Mouse (Mus musculus): ENCODE measurements around the gene Gm16506. TPM values are rescaled to one million over a fixed set of nuclear protein-coding genes. Genes with fewer than 3 reads are reported as not detected.
A peak's percentile ranks its signal among the peaks of the same experiment; 100 is the strongest.
"Not testable (repeated sequence)": the region's sequence is repeated elsewhere in the genome, so short reads cannot be mapped to it uniquely, and the experiment has no call there.

Gm16506 gene
- total RNA-seq (2012; rRNA removed) (not detected in 2 replicates), polyA plus RNA-seq (2012; ENCODE audit: insufficient read depth in 1 of 2, insufficient read length in 2 of 2, low read depth in 1 of 2, low replicate concordance in 2 of 2, missing spikeins in 1 of 2) (not detected)

- not testable (repeated sequence) for H3K27ac ChIP-seq (ENCODE audit: control insufficient read depth, low read depth, low read length); H3K4me1 ChIP-seq (ENCODE audit: control insufficient read depth in 1 of 2, insufficient read depth in 2 of 2, low read length in 2 of 2); H3K9ac ChIP-seq (ENCODE audit: control insufficient read depth, low read depth, low read length, poor library complexity, severe bottlenecking); H3K79me2 ChIP-seq (ENCODE audit: control insufficient read depth, insufficient read depth, low read length, poor library complexity); H3K4me3 ChIP-seq (ENCODE audit: control insufficient read depth in 1 of 2, insufficient read depth in 1 of 2, low read depth in 2 of 2, low read length in 2 of 2); H3K9me3 ChIP-seq (replicated peaks; ENCODE audit: insufficient read depth, low read length); H3K27me3 ChIP-seq (ENCODE audit: control insufficient read depth in 1 of 2, insufficient read depth in 2 of 2, low read length in 2 of 2); DNase-seq (ENCODE audit: low read depth, low spot score); H3K36me3 ChIP-seq (ENCODE audit: control insufficient read depth in 1 of 2, insufficient read depth in 2 of 2, low read length in 2 of 2)
Observed at GRCm38 (mm10) chr14:43727385-43727784, at the start of gene Gm16506. Gene Gm16506 (minus strand): TSS chr14:43727485.

GRCm38 (mm10) chr14:43747566-43747965 lies 20.3 kb upstream of the Gm16506 start, which contains the start of gene Gm6526:
Gene Gm6526 (plus strand): TSS chr14:43747866.
- H3K9me3 ChIP-seq (replicated peaks; ENCODE audit: insufficient read depth, low read length); H3K27me3 ChIP-seq (ENCODE audit: control insufficient read depth in 1 of 2, insufficient read depth in 2 of 2, low read length in 2 of 2); H3K9ac ChIP-seq (ENCODE audit: control insufficient read depth, low read depth, low read length, poor library complexity, severe bottlenecking); DNase-seq (ENCODE audit: low read depth, low spot score); H3K27ac ChIP-seq (ENCODE audit: control insufficient read depth, low read depth, low read length); H3K4me3 ChIP-seq (ENCODE audit: control insufficient read depth in 1 of 2, insufficient read depth in 1 of 2, low read depth in 2 of 2, low read length in 2 of 2); H3K36me3 ChIP-seq (ENCODE audit: control insufficient read depth in 1 of 2, insufficient read depth in 2 of 2, low read length in 2 of 2); H3K79me2 ChIP-seq (ENCODE audit: control insufficient read depth, insufficient read depth, low read length, poor library complexity); H3K4me1 ChIP-seq (ENCODE audit: control insufficient read depth in 1 of 2, insufficient read depth in 2 of 2, low read length in 2 of 2): not testable (repeated sequence)

GRCm38 (mm10) chr14:43697621-43698020 lies 29.7 kb downstream of the Gm16506 start, which contains the start of gene Gm7324:
Gene Gm7324 (plus strand): TSS chr14:43697828.
- H3K9ac ChIP-seq (ENCODE audit: control insufficient read depth, low read depth, low read length, poor library complexity, severe bottlenecking) = not testable (repeated sequence)

GRCm38 (mm10) chr14:43677099-43677498 lies 50.2 kb downstream of the Gm16506 start, which contains the start of gene Gm8165:
Gene Gm8165 (minus strand): TSS chr14:43677199.
- H3K9ac ChIP-seq (ENCODE audit: control insufficient read depth, low read depth, low read length, poor library complexity, severe bottlenecking); H3K27me3 ChIP-seq (ENCODE audit: control insufficient read depth in 1 of 2, insufficient read depth in 2 of 2, low read length in 2 of 2); H3K4me3 ChIP-seq (ENCODE audit: control insufficient read depth in 1 of 2, insufficient read depth in 1 of 2, low read depth in 2 of 2, low read length in 2 of 2); H3K27ac ChIP-seq (ENCODE audit: control insufficient read depth, low read depth, low read length); H3K9me3 ChIP-seq (replicated peaks; ENCODE audit: insufficient read depth, low read length); DNase-seq (ENCODE audit: low read depth, low spot score); H3K4me1 ChIP-seq (ENCODE audit: control insufficient read depth in 1 of 2, insufficient read depth in 2 of 2, low read length in 2 of 2); H3K79me2 ChIP-seq (ENCODE audit: control insufficient read depth, insufficient read depth, low read length, poor library complexity); H3K36me3 ChIP-seq (ENCODE audit: control insufficient read depth in 1 of 2, insufficient read depth in 2 of 2, low read length in 2 of 2): not testable (repeated sequence)

More at GRCm38 (mm10) chr14:43697621-43698020, 29.7 kb downstream of the Gm16506 start, which contains the start of gene Gm7324:
- H3K4me1 ChIP-seq (ENCODE audit: control insufficient read depth in 1 of 2, insufficient read depth in 2 of 2, low read length in 2 of 2); H3K79me2 ChIP-seq (ENCODE audit: control insufficient read depth, insufficient read depth, low read length, poor library complexity); H3K36me3 ChIP-seq (ENCODE audit: control insufficient read depth in 1 of 2, insufficient read depth in 2 of 2, low read length in 2 of 2); H3K9me3 ChIP-seq (replicated peaks; ENCODE audit: insufficient read depth, low read length); H3K27ac ChIP-seq (ENCODE audit: control insufficient read depth, low read depth, low read length); H3K27me3 ChIP-seq (ENCODE audit: control insufficient read depth in 1 of 2, insufficient read depth in 2 of 2, low read length in 2 of 2): not testable (repeated sequence)
- DNase-seq (ENCODE audit: low read depth, low spot score) = peak; percentile 41
- peak within 1 kb of the TSS in 1 of 2 experiments; percentile 53; a peak in 3 of 4 replicates for H3K4me3 ChIP-seq (ENCODE audit: control insufficient read depth in 1 of 2, insufficient read depth in 1 of 2, low read depth in 2 of 2, low read length in 2 of 2)
- 0 out of 2 replicates have a peak, but pooled peaks have one; percentile 42 for TF ChIP-seq HCFC1 (IDR thresholded peaks at IDR 0.05; ENCODE audit: low read depth, low read length)

Other genes starting within 250 kb of the Gm16506 start
- gene Gm5799, start 183.9 kb downstream of the Gm16506 start, total RNA-seq (2012; rRNA removed) = not detected in 2 replicates
- gene Gm5799, start 183.9 kb downstream of the Gm16506 start, polyA plus RNA-seq (2012; ENCODE audit: insufficient read depth in 1 of 2, insufficient read length in 2 of 2, low read depth in 1 of 2, low replicate concordance in 2 of 2, missing spikeins in 1 of 2) = not detected
- gene Gm17654, start 148.3 kb downstream of the Gm16506 start, total RNA-seq (2012; rRNA removed) = not detected in 2 replicates
- gene Gm17654, start 148.3 kb downstream of the Gm16506 start, polyA plus RNA-seq (2012; ENCODE audit: insufficient read depth in 1 of 2, insufficient read length in 2 of 2, low read depth in 1 of 2, low replicate concordance in 2 of 2, missing spikeins in 1 of 2) = not detected
- gene Gm10375, start 119.5 kb downstream of the Gm16506 start, total RNA-seq (2012; rRNA removed) = not detected in 2 replicates
- gene Gm10375, start 119.5 kb downstream of the Gm16506 start, polyA plus RNA-seq (2012; ENCODE audit: insufficient read depth in 1 of 2, insufficient read length in 2 of 2, low read depth in 1 of 2, low replicate concordance in 2 of 2, missing spikeins in 1 of 2) = not detected
- gene Gm8165, start 50.3 kb downstream of the Gm16506 start, total RNA-seq (2012; rRNA removed) = not detected in 2 replicates
- gene Gm8165, start 50.3 kb downstream of the Gm16506 start, polyA plus RNA-seq (2012; ENCODE audit: insufficient read depth in 1 of 2, insufficient read length in 2 of 2, low read depth in 1 of 2, low replicate concordance in 2 of 2, missing spikeins in 1 of 2) = not detected
- 6.6 and 9.2 TPM in 2 replicates for gene Gm7324, start 29.7 kb downstream of the Gm16506 start, total RNA-seq (2012; rRNA removed)
- gene Gm7324, start 29.7 kb downstream of the Gm16506 start, polyA plus RNA-seq (2012; ENCODE audit: insufficient read depth in 1 of 2, insufficient read length in 2 of 2, low read depth in 1 of 2, low replicate concordance in 2 of 2, missing spikeins in 1 of 2) = 1 to 10 TPM in 1 of 2 experiments, not detected in 1; 3.1 TPM
- gene Gm6526, start 20.4 kb upstream of the Gm16506 start, total RNA-seq (2012; rRNA removed) = 1.2 TPM in 2 replicates
- gene Gm6526, start 20.4 kb upstream of the Gm16506 start, polyA plus RNA-seq (2012; ENCODE audit: insufficient read depth in 1 of 2, insufficient read length in 2 of 2, low read depth in 1 of 2, low replicate concordance in 2 of 2, missing spikeins in 1 of 2) = under 1 TPM in 1 of 2 experiments, not detected in 1; 0.36 TPM
- gene Gm8180, start 57.3 kb upstream of the Gm16506 start, total RNA-seq (2012; rRNA removed) = not detected in 2 replicates
- not detected for gene Gm8180, start 57.3 kb upstream of the Gm16506 start, polyA plus RNA-seq (2012; ENCODE audit: insufficient read depth in 1 of 2, insufficient read length in 2 of 2, low read depth in 1 of 2, low replicate concordance in 2 of 2, missing spikeins in 1 of 2)
- gene Ear1, start 148.0 kb upstream of the Gm16506 start, total RNA-seq (2012; rRNA removed) = not detected in 2 replicates
- gene Ear1, start 148.0 kb upstream of the Gm16506 start, polyA plus RNA-seq (2012; ENCODE audit: insufficient read depth in 1 of 2, insufficient read length in 2 of 2, low read depth in 1 of 2, low replicate concordance in 2 of 2, missing spikeins in 1 of 2) = not detected
- not detected in 2 replicates for gene Ear10, start 196.1 kb upstream of the Gm16506 start, total RNA-seq (2012; rRNA removed)
- gene Ear10, start 196.1 kb upstream of the Gm16506 start, polyA plus RNA-seq (2012; ENCODE audit: insufficient read depth in 1 of 2, insufficient read length in 2 of 2, low read depth in 1 of 2, low replicate concordance in 2 of 2, missing spikeins in 1 of 2) = not detected
- 18.1 and 18.3 TPM in 2 replicates for gene Gm8113, start 197.9 kb upstream of the Gm16506 start, total RNA-seq (2012; rRNA removed)
- 10 to 100 TPM in 1 of 2 experiments, not detected in 1; 21.2 TPM for gene Gm8113, start 197.9 kb upstream of the Gm16506 start, polyA plus RNA-seq (2012; ENCODE audit: insufficient read depth in 1 of 2, insufficient read length in 2 of 2, low read depth in 1 of 2, low replicate concordance in 2 of 2, missing spikeins in 1 of 2)
- gene Ang5, start 229.6 kb upstream of the Gm16506 start, total RNA-seq (2012; rRNA removed) = not detected in 2 replicates
- gene Ang5, start 229.6 kb upstream of the Gm16506 start, polyA plus RNA-seq (2012; ENCODE audit: insufficient read depth in 1 of 2, insufficient read length in 2 of 2, low read depth in 1 of 2, low replicate concordance in 2 of 2, missing spikeins in 1 of 2) = not detected

Measured in MEL (cell line).